Mouse (Mus musculus) brain, adult 2 months (tissue): ENCODE measurements around the gene Rsrc1.
A peak's percentile ranks its signal among the peaks of the same experiment; 100 is the strongest.

Experiments used
- DNase-seq: peaks from one replicate; pipeline ENCODE4 v3.0.0; 2011; ENCODE audit warnings: low read depth, low spot score

Gene Rsrc1

GRCm38 (mm10) chr3:67372194-67372593 lies 391.0 kb downstream of the Rsrc1 start:
- DNase-seq: no peak

- no peak for DNase-seq
These were observed 391.6 kb downstream of the Rsrc1 start for GRCm38 (mm10) chr3:67372781-67373180.

- DNase-seq: peak; percentile 94
These were observed 392.7 kb downstream of the Rsrc1 start, which contains the start of gene Mlf1 for GRCm38 (mm10) chr3:67373872-67374271. Gene Mlf1, plus strand, starts transcription at chr3:67374097.

- DNase-seq: no peak
These were observed 393.2 kb downstream of the Rsrc1 start for GRCm38 (mm10) chr3:67374360-67374778.

- no peak for DNase-seq
These were observed 393.9 kb downstream of the Rsrc1 start, which contains the start of gene Gm17402 for GRCm38 (mm10) chr3:67375063-67375462. Gene Gm17402, minus strand, starts transcription at chr3:67375163.

- DNase-seq: no peak
These were observed 397.0 kb downstream of the Rsrc1 start for GRCm38 (mm10) chr3:67378215-67378614.
